Mouse (Mus musculus) lung, embryonic 14.5 days (tissue): Measurements from ENCODE around the gene Taf1d. TPM values are rescaled to one million over a fixed set of nuclear protein-coding genes. Genes with fewer than 3 reads are reported as not detected.

Experiments
- ATAC-seq: fragments of 200-750 bp; cut with Nextera tagmentation; 2 replicates; pipeline ENCODE4 v1.8.0; 2017; ENCODE audit warnings: mild to moderate bottlenecking, moderate TSS enrichment, moderate library complexity; ENCODE audit not compliant: insufficient read depth
- DNase-seq: peaks from one replicate; pipeline ENCODE4 v3.0.0-alpha.2; 2015
- H3K27ac ChIP-seq: fragments of 300-500 bp; sonication (generic); 2 replicates; pipeline ENCODE4 v1.5.1; 2014; ENCODE audit warnings: low read depth, mild to moderate bottlenecking, moderate library complexity
- H3K27me3 ChIP-seq: fragments of 300-500 bp; sonication (generic); 2 replicates; pipeline ENCODE4 v1.6.1; 2014; ENCODE audit warnings: low read length, control low read depth; ENCODE audit not compliant: insufficient read depth
- H3K36me3 ChIP-seq: fragments of 300-500 bp; sonication (generic); 2 replicates; pipeline ENCODE4 v1.6.1; 2014; ENCODE audit warnings: control low read depth; ENCODE audit not compliant: insufficient read depth
- H3K4me1 ChIP-seq: fragments of 300-500 bp; sonication (generic); 2 replicates; pipeline ENCODE4 v1.6.1; 2014; ENCODE audit warnings: antibody characterized with exemption, control low read depth; ENCODE audit not compliant: insufficient read depth
- H3K4me2 ChIP-seq: fragments of 300-500 bp; sonication (generic); 2 replicates; pipeline ENCODE4 v1.6.1; 2014; ENCODE audit warnings: mild to moderate bottlenecking
- H3K4me3 ChIP-seq: fragments of 300-500 bp; sonication (generic); 2 replicates; pipeline ENCODE4 v1.5.1; 2014; ENCODE audit warnings: low read depth, low read length
- H3K9ac ChIP-seq: fragments of 300-500 bp; sonication (generic); 2 replicates; pipeline ENCODE4 v1.6.1; 2014
- H3K9me3 ChIP-seq: fragments of 300-500 bp; sonication (generic); 2 replicates; pipeline ENCODE4 v1.6.1; 2016; ENCODE audit warnings: low read depth, low read length, control low read depth
- CTCF ChIP-seq: IDR thresholded peaks from 2 replicates; pipeline ENCODE4 v1.5.1; 2016; ENCODE audit warnings: antibody characterized with exemption, low read depth
- WGBS: fragments of 180-500 bp; shearing (Covaris S2); extraction: QIAGEN DNeasy Blood & Tissue Kit; methylation state at CpG from one replicate; pipeline ENCODE4 v1.1.7; 2014; 5-methylcytosine and 5-hydroxymethylcytosine counted together
- polyA plus RNA-seq: library from polyadenylated mRNA; unstranded; fragments of >200 nt; fragmentation: Nextera tagmentation; extraction: Ambion mirVana; gene quantifications from 2 replicates; pipeline ENCODE4 v1.2.1, GENCODE M21; 2014

Gene Taf1d
- polyA plus RNA-seq: 81.3 and 82.1 TPM in 2 replicates

DNA sequence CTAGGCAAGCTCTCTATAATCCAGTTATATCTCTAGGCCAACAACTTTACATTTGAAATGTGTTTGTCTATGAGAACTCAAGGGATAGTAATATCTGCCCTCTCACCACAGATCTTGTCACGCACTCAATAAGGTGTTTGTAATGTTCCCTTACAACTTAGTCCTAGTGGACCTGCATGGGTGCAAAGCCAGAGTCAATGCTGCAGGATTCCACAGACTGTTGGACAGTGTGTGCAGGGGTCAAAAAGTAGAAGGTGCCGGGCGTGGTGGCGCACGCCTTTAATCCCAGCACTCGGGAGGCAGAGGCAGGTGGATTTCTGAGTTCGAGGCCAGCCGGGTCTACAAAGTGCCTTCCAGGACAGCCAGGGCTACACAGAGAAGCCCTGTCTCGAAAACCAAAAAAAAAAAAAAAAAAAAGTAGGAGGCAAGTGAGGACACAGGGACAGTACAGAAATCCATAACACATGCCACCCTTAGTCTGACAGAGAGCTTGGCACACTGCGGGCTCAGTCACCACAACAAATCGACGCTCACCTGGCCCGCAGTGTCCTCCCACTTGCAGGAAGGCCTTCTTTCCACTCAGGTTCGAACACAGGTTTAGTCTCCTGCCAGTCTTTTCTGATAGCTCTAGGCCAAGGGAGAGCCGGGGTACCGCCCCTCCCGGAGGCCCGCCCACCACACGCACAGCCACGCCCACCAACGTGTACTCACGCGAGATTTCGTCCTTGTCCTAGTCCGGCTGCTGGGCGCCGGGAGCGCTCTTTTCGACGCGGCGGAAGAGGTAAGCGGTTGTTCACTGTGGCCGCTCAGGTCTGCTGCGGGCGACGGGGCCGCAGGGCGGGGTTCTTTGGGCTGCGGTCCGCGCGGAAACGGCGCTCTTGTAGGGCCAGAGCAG, at the start of gene Taf1d:
TSS of gene Taf1d (plus strand) at position 712 of the 895 bp plus-strand sequence.
- 11% methylated on average over 45 of the region's 45 CpGs for WGBS
- ATAC-seq (peak; percentile 96), DNase-seq (peak; percentile 98)
- Histone ChIP-seq H3K27me3 (no peaks in the 10 kb centered on the region), H3K9me3 (no peaks in the 10 kb centered on the region), H3K36me3 (peaks cover 36% of the 10 kb centered on the region), H3K9ac (peak within 1 kb of the TSS; percentile 99), H3K4me3 (peak within 1 kb of the TSS; percentile 93), H3K4me1 (peaks cover 11% of the 10 kb centered on the region), H3K27ac (peak within 1 kb of the TSS; percentile 94), H3K4me2 (peak within 1 kb of the TSS; percentile 95)
- TF ChIP-seq CTCF: no peak

DNA sequence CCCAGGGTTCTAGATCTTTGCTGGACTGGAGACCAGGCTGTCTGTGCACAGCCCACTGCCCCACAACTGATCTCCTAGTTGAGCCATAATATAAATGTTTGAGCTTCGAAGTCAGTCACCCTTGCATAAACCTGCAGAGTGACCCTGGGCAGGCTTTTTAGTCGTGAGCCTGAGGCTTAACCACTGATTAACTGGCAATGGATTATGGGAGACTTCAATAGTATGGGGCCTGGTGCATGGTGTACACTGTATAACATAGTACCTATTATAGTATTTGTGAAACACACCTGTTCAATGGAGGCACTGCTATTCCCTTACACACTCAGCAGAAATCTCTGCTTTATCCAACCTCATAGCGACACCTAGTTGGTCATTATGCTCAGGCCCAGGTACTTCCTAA, 49.8 kb upstream of the Taf1d start:
- Histone ChIP-seq H3K4me3 (no peak overlapping the region), H3K27me3 (no peaks in the 10 kb centered on the region), H3K9ac (no peak overlapping the region), H3K9me3 (no peaks in the 10 kb centered on the region), H3K4me1 (no peaks in the 10 kb centered on the region), H3K36me3 (peaks cover 8% of the 10 kb centered on the region), H3K27ac (no peak overlapping the region), H3K4me2 (no peak overlapping the region)
- no peak for DNase-seq
- 71% methylated on average over 3 of the region's 3 CpGs for WGBS
- TF ChIP-seq CTCF: no peak
- ATAC-seq: no peak

DNA sequence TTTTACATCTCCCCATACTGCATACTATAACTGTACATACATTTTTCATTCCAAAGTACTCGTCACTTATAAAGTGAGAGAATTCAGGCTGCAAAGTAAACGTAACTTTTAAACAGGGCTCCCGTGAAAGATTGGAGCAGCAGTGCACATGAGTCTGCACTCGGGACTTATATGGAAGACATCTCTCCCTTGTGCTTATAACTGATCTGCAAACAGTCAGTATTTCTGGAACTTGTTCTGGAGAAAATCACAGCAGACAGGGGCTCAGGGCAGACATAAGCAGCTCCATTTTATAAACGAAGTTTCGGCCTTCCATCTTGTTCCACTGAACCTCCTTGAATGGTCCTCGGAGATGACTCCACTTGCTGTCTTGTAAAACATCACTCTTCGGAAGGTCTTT, 44.0 kb upstream of the Taf1d start:
- no peak for DNase-seq
- Histone ChIP-seq H3K4me3 (no peak overlapping the region), H3K36me3 (peaks cover 63% of the 10 kb centered on the region), H3K4me1 (no peaks in the 10 kb centered on the region), H3K4me2 (no peak overlapping the region), H3K9me3 (no peaks in the 10 kb centered on the region), H3K27ac (no peak overlapping the region), H3K9ac (no peak overlapping the region), H3K27me3 (no peaks in the 10 kb centered on the region)
- no peak for ATAC-seq
- WGBS: 83% methylated on average over 8 of the region's 8 CpGs
- no peak for TF ChIP-seq CTCF

DNA sequence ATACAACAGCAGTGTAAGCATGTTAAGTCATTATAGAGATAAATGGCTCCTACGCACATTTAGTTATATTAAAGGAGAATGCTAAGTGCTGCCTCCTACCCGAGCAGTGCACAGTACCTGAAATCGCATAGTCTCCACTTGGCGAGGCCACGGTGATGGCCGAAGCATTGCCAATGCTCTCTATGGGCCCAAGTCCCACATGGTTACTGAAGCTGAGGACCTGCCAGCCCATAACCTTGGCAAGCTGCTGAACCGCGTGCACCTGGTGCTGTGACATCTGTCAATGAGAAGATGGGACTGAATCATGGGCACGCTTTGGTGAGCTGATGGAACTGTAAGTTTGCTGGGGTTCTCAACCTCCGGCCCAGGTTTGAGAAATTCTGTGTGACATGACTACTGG, 42.5 kb upstream of the Taf1d start:
- DNase-seq: no peak
- Histone ChIP-seq H3K27me3 (no peaks in the 10 kb centered on the region), H3K36me3 (peaks cover 78% of the 10 kb centered on the region), H3K4me3 (no peak overlapping the region), H3K4me2 (no peak overlapping the region), H3K4me1 (no peaks in the 10 kb centered on the region), H3K9me3 (no peaks in the 10 kb centered on the region), H3K9ac (no peak overlapping the region), H3K27ac (no peak overlapping the region)
- 94% methylated on average over 10 of the region's 10 CpGs for WGBS
- no peak for TF ChIP-seq CTCF
- ATAC-seq: no peak

DNA sequence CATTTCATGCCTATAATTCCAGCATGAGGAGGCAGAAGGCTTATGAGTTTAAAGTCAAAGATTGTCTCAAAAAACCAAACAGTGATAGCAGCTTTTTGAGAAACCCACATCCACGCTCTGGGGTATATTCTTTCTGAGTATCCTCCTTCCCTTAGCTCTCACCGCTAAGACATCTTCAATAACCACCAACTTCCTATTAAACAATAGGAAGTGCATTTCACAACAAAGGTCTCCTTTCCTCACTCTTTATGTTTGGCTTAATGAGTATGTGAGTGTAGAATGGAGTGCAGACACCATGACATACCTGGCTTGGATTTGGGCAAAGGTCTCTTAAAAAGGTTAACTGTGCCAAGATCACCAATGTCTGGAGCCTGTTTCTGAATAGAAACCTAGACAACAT, 32.0 kb upstream of the Taf1d start:
- H3K4me3 ChIP-seq: no peak overlapping the region
- H3K4me2 ChIP-seq: no peak overlapping the region
- DNase-seq (no peak), ATAC-seq (no peak)
- peaks cover 4% of the 10 kb centered on the region for H3K4me1 ChIP-seq
- H3K9me3 ChIP-seq: no peaks in the 10 kb centered on the region
- TF ChIP-seq CTCF: no peak
- no peak overlapping the region for H3K9ac ChIP-seq
- 90% methylated on average over 2 of the region's 2 CpGs for WGBS
- no peak overlapping the region for H3K27ac ChIP-seq
- no peaks in the 10 kb centered on the region for H3K27me3 ChIP-seq
- H3K36me3 ChIP-seq: peaks cover 81% of the 10 kb centered on the region

DNA sequence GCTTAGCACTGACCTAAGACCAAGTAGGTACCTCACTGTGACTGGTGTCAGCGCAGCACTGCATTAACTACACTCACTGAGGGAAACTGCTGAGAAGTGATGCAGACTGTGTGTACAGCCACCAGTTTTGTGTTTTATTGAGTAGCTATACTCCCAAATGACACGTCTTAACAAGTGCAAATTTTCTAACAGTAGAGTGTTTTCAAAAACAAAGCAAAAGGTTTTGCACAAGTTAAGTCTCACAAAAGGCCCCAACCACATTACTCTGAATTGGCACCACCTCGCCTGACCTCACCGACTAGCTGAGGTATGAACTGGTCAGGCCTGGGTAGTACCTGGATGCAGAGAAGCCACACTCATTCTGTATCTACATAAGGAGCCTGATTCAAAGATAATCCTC, 29.2 kb upstream of the Taf1d start:
- Histone ChIP-seq H3K9ac (no peak overlapping the region), H3K36me3 (peaks cover 52% of the 10 kb centered on the region), H3K4me3 (no peak overlapping the region), H3K27me3 (no peaks in the 10 kb centered on the region), H3K9me3 (no peaks in the 10 kb centered on the region), H3K27ac (no peak overlapping the region), H3K4me2 (no peak overlapping the region), H3K4me1 (peaks cover 9% of the 10 kb centered on the region)
- DNase-seq: no peak
- no peak for TF ChIP-seq CTCF
- ATAC-seq: no peak
- WGBS: 90% methylated on average over 4 of the region's 4 CpGs

DNA sequence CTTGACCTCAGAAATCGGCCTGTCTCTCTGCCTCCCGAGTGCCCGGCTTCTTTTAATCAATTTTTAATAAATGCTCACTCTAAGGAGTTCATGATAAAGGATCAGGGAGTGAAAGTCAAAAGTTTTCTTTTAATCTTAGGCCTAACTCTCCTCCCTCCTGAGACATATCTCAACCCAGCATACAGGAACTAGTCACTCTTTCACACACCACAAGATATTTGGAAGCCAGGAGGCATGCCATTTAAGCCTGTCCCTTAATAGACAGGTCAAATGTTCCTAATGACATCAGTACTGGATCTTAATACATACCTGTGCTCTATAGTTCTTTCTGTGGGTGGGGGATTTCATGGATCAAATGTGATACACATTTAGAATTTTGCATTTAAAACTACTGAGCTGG, 27.7 kb upstream of the Taf1d start:
- WGBS: 90% methylated on average over 3 of the region's 3 CpGs
- H3K4me2 ChIP-seq: peak overlapping the region; percentile 54

More for the DNA sequence above, 27.7 kb upstream of the Taf1d start:
- DNase-seq (no peak), ATAC-seq (no peak)
- no peak overlapping the region for H3K9ac ChIP-seq
- no peak overlapping the region for H3K27ac ChIP-seq
- peaks cover 9% of the 10 kb centered on the region for H3K4me1 ChIP-seq
- H3K4me3 ChIP-seq: peak overlapping the region; percentile 88; the same call in 1 of the 2 replicates
- no peak for TF ChIP-seq CTCF
- no peaks in the 10 kb centered on the region for H3K9me3 ChIP-seq
- H3K27me3 ChIP-seq: no peaks in the 10 kb centered on the region
- H3K36me3 ChIP-seq: peaks cover 37% of the 10 kb centered on the region
